7 mouse cellular contexts compared by ENCODE assay signal in genomic region chr16:95964427-95965023, GRCm38 (mm10). TPM values are rescaled to one million over a fixed set of nuclear protein-coding genes. Genes with fewer than 3 reads are reported as not detected.
DNase-seq lines count a peak whose midpoint lies in the region; ATAC-seq and TF ChIP-seq lines count a peak whose summit lies in the region.

No protein-coding gene starts in this region.

- H3K36me3 ChIP-seq in ES-Bruce4 (ENCODE audit: control insufficient read depth, insufficient read depth, low read length, poor library complexity, severe bottlenecking): no peaks in the 10 kb centered on the region
- no peaks in the 10 kb centered on the region for H3K36me3 ChIP-seq in lung, embryonic 14.5 days (ENCODE audit: insufficient read depth)
- no peaks in the 10 kb centered on the region for H3K36me3 ChIP-seq in forebrain, embryonic 10.5 days (replicated peaks)

- H3K9ac ChIP-seq in ES-Bruce4 (ENCODE audit: low read depth, poor library complexity, severe bottlenecking): no peak overlapping the region
- H3K9ac ChIP-seq in lung, embryonic 14.5 days: no peak overlapping the region

- 0 out of 2 replicates have a peak, but pooled peaks have one; percentile 50 for ATAC-seq in lung, embryonic 14.5 days (ENCODE audit: insufficient read depth)

- H3K27ac ChIP-seq in layer of hippocampus, adult 2 months: no peak overlapping the region
- no peak overlapping the region for H3K27ac ChIP-seq in ES-Bruce4 (ENCODE audit: insufficient read depth, low read length)
- no peak overlapping the region for H3K27ac ChIP-seq in lung, embryonic 14.5 days (ENCODE audit: low read depth)
- no peak overlapping the region for H3K27ac ChIP-seq in forebrain, embryonic 10.5 days

- TF ChIP-seq CTCF in layer of hippocampus, adult 2 months (conservative IDR thresholded peaks at IDR 0.05): peak; percentile 66
- peak; percentile 8 for TF ChIP-seq CTCF in ES-Bruce4 (IDR thresholded peaks at IDR 0.05; ENCODE audit: low read depth, low read length)
- TF ChIP-seq CTCF in lung, embryonic 14.5 days (IDR thresholded peaks at IDR 0.05; ENCODE audit: low read depth): peak; percentile 80

- no peak overlapping the region for H3K4me2 ChIP-seq in lung, embryonic 14.5 days

- H3K4me3 ChIP-seq in layer of hippocampus, adult 2 months: no peak overlapping the region
- H3K4me3 ChIP-seq in ES-Bruce4 (ENCODE audit: low read depth, low read length): no peak overlapping the region
- no peak overlapping the region for H3K4me3 ChIP-seq in lung, embryonic 14.5 days (ENCODE audit: low read depth, low read length)
- H3K4me3 ChIP-seq in forebrain, embryonic 10.5 days: no peak overlapping the region

- H3K27me3 ChIP-seq in ES-Bruce4 (ENCODE audit: control insufficient read depth, insufficient read depth, low read length, poor library complexity, severe bottlenecking): no peaks in the 10 kb centered on the region
- no peaks in the 10 kb centered on the region for H3K27me3 ChIP-seq in lung, embryonic 14.5 days (ENCODE audit: insufficient read depth, low read length)
- no peaks in the 10 kb centered on the region for H3K27me3 ChIP-seq in forebrain, embryonic 10.5 days (ENCODE audit: poor library complexity, severe bottlenecking)

- TF ChIP-seq EP300 in ES-Bruce4 (IDR thresholded peaks at IDR 0.05; ENCODE audit: insufficient read depth, low read depth, low read length): no peak

- peaks cover 2% of the 10 kb centered on the region for H3K4me1 ChIP-seq in ES-Bruce4 (ENCODE audit: control insufficient read depth, insufficient read depth, low read length)
- H3K4me1 ChIP-seq in lung, embryonic 14.5 days (ENCODE audit: insufficient read depth): no peaks in the 10 kb centered on the region
- peaks cover 7% of the 10 kb centered on the region for H3K4me1 ChIP-seq in forebrain, embryonic 10.5 days

- whole genome bisulfite sequencing in lung, embryonic 14.5 days: 36% methylated on average over 11 of the region's 11 CpGs
- 61% methylated on average over 11 of the region's 11 CpGs for WGBS in forebrain, embryonic 10.5 days

- no peaks in the 10 kb centered on the region for H3K9me3 ChIP-seq in ES-Bruce4 (replicated peaks; ENCODE audit: control insufficient read depth, insufficient read depth, low read length, poor library complexity, severe bottlenecking)
- no peaks in the 10 kb centered on the region for H3K9me3 ChIP-seq in lung, embryonic 14.5 days (ENCODE audit: low read depth, low read length)
- H3K9me3 ChIP-seq in forebrain, embryonic 10.5 days: no peaks in the 10 kb centered on the region

- peak; percentile 10 to 61 for DNase-seq in layer of hippocampus, adult 2 months (ENCODE audit: low spot score in 2 of 2)
- no peak for DNase-seq in layer of hippocampus, adult 9-10 months (ENCODE audit: low spot score)
- peak; percentile 55 for DNase-seq in R1 (ENCODE audit: low read depth, low spot score)
- peak; percentile 83 for DNase-seq in forelimb bud, embryonic 11.5 days (ENCODE audit: low read depth, low spot score)
- peak; percentile 92 for DNase-seq in lung, embryonic 14.5 days
- DNase-seq in forebrain, embryonic 10.5 days (ENCODE audit: extremely low spot score, low spot score): no peak

- TF ChIP-seq POLR2A in ES-Bruce4 (IDR thresholded peaks at IDR 0.05; ENCODE audit: insufficient read depth, low read length): no peak

RNA-seq across cellular contexts. Expression of gene Psmg1, which starts 26.2 kb away (rescaled TPM):
- 10 to 100 TPM; 13.7 to 15.6 TPM for total RNA-seq in layer of hippocampus, adult 2 months (2021)
- polyA plus RNA-seq in ES-Bruce4 (2011; ENCODE audit: insufficient read depth, insufficient read length, low read depth, missing spikeins): 94.9 and 97.2 TPM in 2 replicates
- polyA plus RNA-seq in lung, embryonic 14.5 days (2014; fragmentation: Nextera tagmentation; extraction: Ambion mirVana): 97.8 and 104 TPM in 2 replicates
- polyA plus RNA-seq in forebrain, embryonic 10.5 days (2016; fragmentation: Nextera tagmentation; extraction: Ambion mirVana): 106 and 116 TPM in 2 replicates

Comparison
In these comparisons a context has a peak if more than half of its experiments do, and no peak if none do; other contexts are left out.
1. DNase-seq: peak in layer of hippocampus, adult 2 months (2 of 2), R1 (single experiment), forelimb bud, embryonic 11.5 days (single experiment) and lung, embryonic 14.5 days (single experiment); none in layer of hippocampus, adult 9-10 months (single experiment) and forebrain, embryonic 10.5 days (single experiment).
2. CTCF ChIP-seq: peak in every context shown above with its lines; median percentile 80 in lung, embryonic 14.5 days; 66 in layer of hippocampus, adult 2 months; 8 in ES-Bruce4.